Mouse (Mus musculus) CH12.LX (cell line): ENCODE results near the gene LTO1.

ENCODE experiments used
- CHD1 ChIP-seq: IDR thresholded peaks from 2 replicates; pipeline ENCODE4 v1.6.1; 2012; ENCODE audit warnings: low read depth, low read length, improper control_type of control experiment, inconsistent platforms
- CTCF ChIP-seq, 2 experiments: IDR thresholded peaks in 1 of 2; conservative IDR thresholded peaks in 1 of 2; 2 replicates each; pipeline ENCODE4 v1.5.1; 2011 to 2012; ENCODE audit warnings: low read depth in 2 of 2, low read length in 2 of 2, improper control_type of control experiment in 1 of 2, inconsistent platforms in 1 of 2, mild to moderate bottlenecking in 1 of 2, moderate library complexity in 1 of 2
- MEF2A ChIP-seq: IDR thresholded peaks from 2 replicates; pipeline ENCODE4 v1.6.1; 2014; ENCODE audit warnings: low read depth, mild to moderate bottlenecking, inconsistent platforms, low read length, improper control_type of control experiment, borderline replicate concordance
- POLR2A ChIP-seq: IDR thresholded peaks from 2 replicates; pipeline ENCODE4 v1.6.1; 2011; ENCODE audit warnings: low read depth, mild to moderate bottlenecking, improper control_type of control experiment, low read length
- USF1 ChIP-seq: IDR thresholded peaks from 2 replicates; pipeline ENCODE4 v1.6.1; 2014; ENCODE audit warnings: low read depth, mild to moderate bottlenecking, inconsistent platforms, low read length, improper control_type of control experiment

GRCm38 (mm10) chr7:144928009-144928888 is 13.3 kb downstream of the LTO1 start:
- TF ChIP-seq CHD1 = no peak
- TF ChIP-seq POLR2A = no peak
- TF ChIP-seq CTCF (conservative IDR thresholded peaks at IDR 0.05 in 1 of 2, IDR thresholded peaks at IDR 0.05 in 1 of 2; ENCODE audit: low read depth in 2 of 2, low read length in 2 of 2) = no peak
- TF ChIP-seq USF1 = no peak
- TF ChIP-seq MEF2A = no peak
